Mouse (Mus musculus): ENCODE measurements around the gene Chrm4. TPM values are rescaled to one million over a fixed set of nuclear protein-coding genes. Genes with fewer than 3 reads are reported as not detected.
A peak's percentile ranks its signal among the peaks of the same experiment; 100 is the strongest.

Chrm4 gene
- total and polyA plus RNA-seq, 2 experiments from 2014 or later = 0.75 to 4.4 TPM

- TF ChIP-seq CTCF (IDR thresholded peaks at IDR 0.05; ENCODE audit: low read depth) = no peak
- Histone ChIP-seq H3K36me3 (ENCODE audit: insufficient read depth, low read length) (no peaks in the 10 kb centered on the region; the same call in 1 of the 2 replicates), H3K9me3 (ENCODE audit: low read length) (no peaks in the 10 kb centered on the region), H3K4me3 (ENCODE audit: low read length) (no peak overlapping the region), H3K27me3 (ENCODE audit: insufficient read depth, low read length) (no peaks in the 10 kb centered on the region), H3K27ac (no peak overlapping the region), H3K4me2 (ENCODE audit: low read depth, low read length) (no peak overlapping the region), H3K4me1 (ENCODE audit: insufficient read depth, low read length) (no peaks in the 10 kb centered on the region), H3K9ac (replicated peaks; ENCODE audit: low read length) (no peak overlapping the region)
- 96% methylated on average over 3 of the region's 3 CpGs for WGBS
- ATAC-seq = no peak
- no peak for DNase-seq (ENCODE audit: low spot score)
Measured at GRCm38 (mm10) chr2:91899141-91899540, 27.9 kb upstream of the Chrm4 start.

- TF ChIP-seq CTCF (IDR thresholded peaks at IDR 0.05; ENCODE audit: low read depth) = no peak
- 95% methylated on average over 8 of the region's 8 CpGs for WGBS
- Histone ChIP-seq H3K4me1 (ENCODE audit: insufficient read depth, low read length) (peaks cover 3% of the 10 kb centered on the region; the same call in 1 of the 2 replicates), H3K27me3 (ENCODE audit: insufficient read depth, low read length) (no peaks in the 10 kb centered on the region), H3K9me3 (ENCODE audit: low read length) (no peaks in the 10 kb centered on the region), H3K9ac (replicated peaks; ENCODE audit: low read length) (no peak overlapping the region), H3K4me2 (ENCODE audit: low read depth, low read length) (no peak overlapping the region), H3K4me3 (ENCODE audit: low read length) (no peak overlapping the region), H3K36me3 (ENCODE audit: insufficient read depth, low read length) (no peaks in the 10 kb centered on the region; the same call in 1 of the 2 replicates), H3K27ac (no peak overlapping the region)
- ATAC-seq = no peak
- DNase-seq (ENCODE audit: low spot score) = no peak
Measured at GRCm38 (mm10) chr2:91900431-91900830, 26.6 kb upstream of the Chrm4 start.

GRCm38 (mm10) chr2:91902336-91902735, 24.7 kb upstream of the Chrm4 start:
- no peak for DNase-seq (ENCODE audit: low spot score)
- Histone ChIP-seq H3K36me3 (ENCODE audit: insufficient read depth, low read length) (no peaks in the 10 kb centered on the region; the same call in 1 of the 2 replicates), H3K9me3 (ENCODE audit: low read length) (no peaks in the 10 kb centered on the region), H3K4me1 (ENCODE audit: insufficient read depth, low read length) (peaks cover 3% of the 10 kb centered on the region; the same call in 1 of the 2 replicates), H3K27me3 (ENCODE audit: insufficient read depth, low read length) (no peaks in the 10 kb centered on the region), H3K9ac (replicated peaks; ENCODE audit: low read length) (no peak overlapping the region), H3K4me3 (ENCODE audit: low read length) (no peak overlapping the region), H3K27ac (no peak overlapping the region), H3K4me2 (ENCODE audit: low read depth, low read length) (no peak overlapping the region)
- WGBS = 56% methylated on average over 5 of the region's 5 CpGs
- TF ChIP-seq CTCF (IDR thresholded peaks at IDR 0.05; ENCODE audit: low read depth) = no peak
- ATAC-seq = no peak

GRCm38 (mm10) chr2:91903171-91903925, 23.7 kb upstream of the Chrm4 start:
- TF ChIP-seq CTCF (IDR thresholded peaks at IDR 0.05; ENCODE audit: low read depth) = no peak
- no peak for ATAC-seq
- Histone ChIP-seq H3K27ac (no peak overlapping the region), H3K9ac (replicated peaks; ENCODE audit: low read length) (no peak overlapping the region), H3K9me3 (ENCODE audit: low read length) (no peaks in the 10 kb centered on the region), H3K36me3 (ENCODE audit: insufficient read depth, low read length) (no peaks in the 10 kb centered on the region; the same call in 1 of the 2 replicates), H3K27me3 (ENCODE audit: insufficient read depth, low read length) (no peaks in the 10 kb centered on the region), H3K4me3 (ENCODE audit: low read length) (no peak overlapping the region), H3K4me2 (ENCODE audit: low read depth, low read length) (no peak overlapping the region), H3K4me1 (ENCODE audit: insufficient read depth, low read length) (peaks cover 3% of the 10 kb centered on the region; the same call in 1 of the 2 replicates)
- 90% methylated on average over 3 of the region's 3 CpGs for WGBS
- no peak for DNase-seq (ENCODE audit: low spot score)

GRCm38 (mm10) chr2:91904618-91905307, 22.3 kb upstream of the Chrm4 start:
- H3K27ac ChIP-seq = peak overlapping the region; percentile 64; the same call in 1 of the 2 replicates

GRCm38 (mm10) chr2:91906141-91906540, 20.9 kb upstream of the Chrm4 start:
- Histone ChIP-seq H3K9me3 (ENCODE audit: low read length) (no peaks in the 10 kb centered on the region), H3K36me3 (ENCODE audit: insufficient read depth, low read length) (peaks cover 10% of the 10 kb centered on the region), H3K4me2 (ENCODE audit: low read depth, low read length) (no peak overlapping the region), H3K4me1 (ENCODE audit: insufficient read depth, low read length) (peaks cover 3% of the 10 kb centered on the region; the same call in 1 of the 2 replicates), H3K27me3 (ENCODE audit: insufficient read depth, low read length) (no peaks in the 10 kb centered on the region), H3K9ac (replicated peaks; ENCODE audit: low read length) (no peak overlapping the region), H3K4me3 (ENCODE audit: low read length) (no peak overlapping the region), H3K27ac (no peak overlapping the region)
- ATAC-seq (no peak), DNase-seq (ENCODE audit: low spot score) (no peak)
- no peak for TF ChIP-seq CTCF (IDR thresholded peaks at IDR 0.05; ENCODE audit: low read depth)
- WGBS = 87% methylated on average over 2 of the region's 2 CpGs

More at GRCm38 (mm10) chr2:91904618-91905307, 22.3 kb upstream of the Chrm4 start:
- 26% methylated on average over 5 of the region's 5 CpGs for WGBS
- ATAC-seq = peak; percentile 68
- Histone ChIP-seq H3K9me3 (ENCODE audit: low read length) (no peaks in the 10 kb centered on the region), H3K4me1 (ENCODE audit: insufficient read depth, low read length) (peaks cover 3% of the 10 kb centered on the region; the same call in 1 of the 2 replicates), H3K4me3 (ENCODE audit: low read length) (no peak overlapping the region), H3K4me2 (ENCODE audit: low read depth, low read length) (no peak overlapping the region), H3K36me3 (ENCODE audit: insufficient read depth, low read length) (no peaks in the 10 kb centered on the region; the same call in 1 of the 2 replicates), H3K27me3 (ENCODE audit: insufficient read depth, low read length) (no peaks in the 10 kb centered on the region), H3K9ac (replicated peaks; ENCODE audit: low read length) (no peak overlapping the region)
- peak; percentile 46 for DNase-seq (ENCODE audit: low spot score)
- no peak for TF ChIP-seq CTCF (IDR thresholded peaks at IDR 0.05; ENCODE audit: low read depth)
